In the genomic region with DNA sequence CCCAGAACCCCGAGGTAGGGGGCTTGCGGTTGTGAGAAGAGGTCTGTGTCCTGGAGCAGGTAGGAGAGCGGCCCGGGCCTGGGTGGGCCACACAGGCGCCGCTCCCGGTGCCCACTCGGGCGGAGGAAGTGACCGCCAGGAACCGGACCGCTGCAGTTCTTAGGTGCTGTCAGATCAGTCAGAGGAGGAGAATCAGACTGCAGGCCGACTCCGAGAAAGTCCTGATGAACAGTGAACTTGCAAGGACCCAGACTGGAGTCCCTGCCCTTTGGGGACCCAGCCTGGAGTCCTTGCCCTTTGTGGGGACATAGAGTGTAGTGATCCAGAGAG, we compare ENCODE assay signal across 8 mouse cellular contexts. TPM values are rescaled to one million over a fixed set of nuclear protein-coding genes. Genes with fewer than 3 reads are reported as not detected.
DNase-seq lines count a peak whose midpoint lies in the region; ATAC-seq lines count a peak whose summit lies in the region.

No protein-coding gene starts in this region.

- DNase-seq in adrenal gland, postnatal 14 days: peak; percentile 45
- no peak for DNase-seq in adrenal gland, postnatal 25 days
- peak; percentile 24 for DNase-seq in lung, postnatal 14 days
- no peak for DNase-seq in natural killer cell, adult 2 months (ENCODE audit: low spot score in 2 of 2)
- DNase-seq in thymus, postnatal 4 days: no peak

- H3K4me3 ChIP-seq in megakaryocyte, embryonic 14.5 days (replicated peaks): peak overlapping the region; percentile 89
- H3K4me3 ChIP-seq in hindbrain, embryonic 16.5 days (ENCODE audit: low read length): peak overlapping the region; percentile 58

- peak overlapping the region; percentile 2; the same call in 1 of the 2 replicates for H3K27ac ChIP-seq in hindbrain, embryonic 16.5 days (ENCODE audit: low read depth, low read length)

- H3K36me3 ChIP-seq in megakaryocyte, embryonic 14.5 days (replicated peaks; ENCODE audit: low read length): no peaks in the 10 kb centered on the region
- H3K36me3 ChIP-seq in hindbrain, embryonic 16.5 days (ENCODE audit: control insufficient read depth, insufficient read depth, low read length): no peaks in the 10 kb centered on the region

- H3K27me3 ChIP-seq in megakaryocyte, embryonic 14.5 days (replicated peaks): peaks cover 56% of the 10 kb centered on the region
- no peaks in the 10 kb centered on the region for H3K27me3 ChIP-seq in hindbrain, embryonic 16.5 days (replicated peaks; ENCODE audit: control insufficient read depth, insufficient read depth, low read length)

- H3K9ac ChIP-seq in hindbrain, embryonic 16.5 days (ENCODE audit: low read depth, low read length): peak overlapping the region; percentile 68

- H3K9me3 ChIP-seq in megakaryocyte, embryonic 14.5 days: no peaks in the 10 kb centered on the region
- no peaks in the 10 kb centered on the region for H3K9me3 ChIP-seq in hindbrain, embryonic 16.5 days (ENCODE audit: control insufficient read depth, low read length)

- peaks cover 28% of the 10 kb centered on the region for H3K4me1 ChIP-seq in megakaryocyte, embryonic 14.5 days
- peaks cover 8% of the 10 kb centered on the region for H3K4me1 ChIP-seq in hindbrain, embryonic 16.5 days (ENCODE audit: control insufficient read depth, insufficient read depth, low read depth, low read length)

- H3K4me2 ChIP-seq in hindbrain, embryonic 16.5 days (ENCODE audit: low read length): peak overlapping the region; percentile 73

- 4% methylated on average over 14 of the region's 14 CpGs for WGBS in hindbrain, embryonic 16.5 days

- ATAC-seq in megakaryocyte, adult 5-6 weeks (ENCODE audit: poor library complexity, severe bottlenecking): no peak
- peak; percentile 48 for ATAC-seq in hindbrain, embryonic 16.5 days

RNA-seq across cellular contexts. Expression of a gene that starts 0.6 kb away (rescaled TPM):
- 13.9 and 16.8 TPM in 2 replicates for total RNA-seq in adrenal gland, postnatal 14 days (2021)
- total RNA-seq in adrenal gland, postnatal 25 days (2021): 15.4 and 21.5 TPM in 2 replicates
- polyA plus RNA-seq in megakaryocyte, embryonic 14.5 days (2012; ENCODE audit: insufficient read depth, low replicate concordance): not detected in 2 replicates
- 0.82 and 1.6 TPM in 2 replicates for total RNA-seq in megakaryocyte, adult 5-6 weeks (2015)
- 0.07 and 0.65 TPM in 2 replicates for total RNA-seq in megakaryocyte, adult 5-6 weeks (2017)
- polyA plus RNA-seq in hindbrain, embryonic 16.5 days (2015; fragmentation: Nextera tagmentation; extraction: Ambion mirVana): 12.7 and 13.2 TPM in 2 replicates

Comparison
In these comparisons a context has a peak if more than half of its experiments do, and no peak if none do; other contexts are left out.
1. DNase-seq: peak in adrenal gland, postnatal 14 days (single experiment) and lung, postnatal 14 days (single experiment); none in adrenal gland, postnatal 25 days (single experiment), natural killer cell, adult 2 months (0 of 2) and thymus, postnatal 4 days (single experiment).